Mouse (Mus musculus): Measurements from ENCODE around the gene Pck2.

DNA sequence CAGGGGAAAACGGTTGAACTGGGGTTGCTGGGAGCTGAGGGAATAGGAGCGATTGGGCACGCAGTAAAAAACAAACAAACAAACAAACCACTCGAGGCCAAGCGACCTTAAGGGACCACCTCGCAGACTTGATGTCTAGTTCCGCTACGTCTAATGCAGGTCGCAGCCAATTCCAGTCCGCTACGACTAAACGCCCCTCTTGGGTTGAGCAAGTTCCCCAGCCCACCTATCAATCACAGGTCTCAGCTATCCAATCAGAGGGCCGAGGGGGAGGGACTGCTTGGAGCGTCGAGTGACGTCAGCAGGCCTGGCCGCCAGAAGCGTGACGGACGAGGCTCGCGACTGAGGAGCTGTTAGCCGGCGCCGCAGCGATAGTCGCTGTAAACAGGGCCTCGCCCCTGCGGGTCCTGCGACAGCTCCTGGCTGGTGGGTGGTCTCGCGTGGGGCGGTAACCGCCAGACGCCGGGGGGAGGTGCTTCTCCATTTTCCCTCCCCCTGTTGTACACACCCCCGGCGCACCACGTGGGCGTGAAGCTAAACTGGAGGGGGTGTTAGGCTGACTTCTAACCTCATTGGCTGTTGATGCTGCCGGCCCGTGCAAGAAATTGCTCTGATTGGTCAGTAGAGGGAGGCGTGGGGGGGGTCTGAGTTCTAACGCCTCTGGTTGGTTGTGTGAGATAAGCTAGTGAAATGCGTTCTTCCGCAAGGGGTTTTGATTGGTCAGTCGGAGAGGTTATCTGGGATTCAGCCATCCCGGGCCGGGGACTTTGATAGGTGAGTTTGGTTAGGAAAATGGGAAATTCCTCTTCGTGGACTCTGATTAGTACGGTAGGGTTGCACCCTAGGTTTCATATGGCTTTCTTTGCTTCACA is 20.4 kb downstream of the Pck2 start, which contains the start of gene A730061H03Rik:
- TF ChIP-seq CTCF (IDR thresholded peaks at IDR 0.05; ENCODE audit: extremely low read depth, insufficient read depth, low read length) (no peak), POLR2A (IDR thresholded peaks at IDR 0.05; ENCODE audit: extremely low read depth, insufficient read depth, low read length) (peak; percentile 95)
